Mouse (Mus musculus): ENCODE results near the gene Ift80.

GRCm38 (mm10) chr3:69004055-69004436 lies 324 bp downstream of the Ift80 start:
- TF ChIP-seq CTCF (IDR thresholded peaks at IDR 0.05; ENCODE audit: low read depth, low read length) (no peak), POLR2AphosphoS5 (IDR thresholded peaks at IDR 0.05; ENCODE audit: insufficient replicate concordance, low read depth, low read length) (no peak), GATA1 (IDR thresholded peaks at IDR 0.05; ENCODE audit: borderline replicate concordance, low read length) (no peak)

Data from G1E (cell line).